Mouse (Mus musculus) embryonic facial prominence, embryonic 11.5 days (tissue): ENCODE data around the gene Fam104a. TPM values are rescaled to one million over a fixed set of nuclear protein-coding genes. Genes with fewer than 3 reads are reported as not detected.

Experiments
- ATAC-seq: fragments of 200-750 bp; cut with Nextera tagmentation; replicated peaks from 2 replicates; pipeline ENCODE4 v1.8.0; 2017; ENCODE audit warnings: low read depth; ENCODE audit not compliant: insufficient number of reproducible peaks, low FRiP score, low TSS enrichment
- DNase-seq: peaks from one replicate; pipeline ENCODE4 v3.0.0-alpha.2; 2015; ENCODE audit warnings: low spot score
- H3K27ac ChIP-seq: fragments of 300-500 bp; sonication (generic); replicated peaks from 2 replicates; pipeline ENCODE4 v1.5.1; 2014; ENCODE audit warnings: mild to moderate bottlenecking, low read depth, low read length, control low read depth
- H3K27me3 ChIP-seq: fragments of 300-500 bp; sonication (generic); 2 replicates; pipeline ENCODE4 v1.6.1; 2014; ENCODE audit warnings: mild to moderate bottlenecking, low read length, moderate library complexity, mixed read lengths; ENCODE audit not compliant: control insufficient read depth, insufficient read depth
- H3K36me3 ChIP-seq: fragments of 300-500 bp; sonication (generic); replicated peaks from 2 replicates; pipeline ENCODE4 v1.6.1; 2014; ENCODE audit warnings: low read depth, mild to moderate bottlenecking, low read length, moderate library complexity, mixed read lengths; ENCODE audit not compliant: control insufficient read depth, insufficient read depth
- H3K4me1 ChIP-seq: fragments of 300-500 bp; sonication (generic); 2 replicates; pipeline ENCODE4 v1.6.1; 2014; ENCODE audit warnings: low read length, mixed read lengths; ENCODE audit not compliant: control insufficient read depth, insufficient read depth
- H3K4me2 ChIP-seq: fragments of 300-500 bp; sonication (generic); 2 replicates; pipeline ENCODE4 v1.6.1; 2014; ENCODE audit warnings: low read depth, mild to moderate bottlenecking, control low read depth, low read length, moderate library complexity
- H3K4me3 ChIP-seq: fragments of 300-500 bp; sonication (generic); 2 replicates; pipeline ENCODE4 v1.5.1; 2014; ENCODE audit warnings: low read depth, low read length, control low read depth
- H3K9ac ChIP-seq: fragments of 300-500 bp; sonication (generic); replicated peaks from 2 replicates; pipeline ENCODE4 v1.6.1; 2014; ENCODE audit warnings: mild to moderate bottlenecking, control low read depth, low read length
- H3K9me3 ChIP-seq: fragments of 300-500 bp; sonication (generic); replicated peaks from 2 replicates; pipeline ENCODE4 v1.6.1; 2016; ENCODE audit warnings: mild to moderate bottlenecking, low read length, inconsistent platforms, mixed read lengths; ENCODE audit not compliant: control insufficient read depth
- WGBS: fragments of 180-500 bp; shearing (Covaris S2); extraction: QIAGEN DNeasy Blood & Tissue Kit; methylation state at CpG from one replicate; pipeline ENCODE4 v1.1.7; 2014; 5-methylcytosine and 5-hydroxymethylcytosine counted together
- polyA plus RNA-seq: library from polyadenylated mRNA; unstranded; fragments of >200 nt; fragmentation: Nextera tagmentation; extraction: Ambion mirVana; gene quantifications from 2 replicates; pipeline ENCODE4 v1.2.1, GENCODE M21; 2014

Gene Fam104a
- polyA plus RNA-seq, 1 experiment from 2014 or later: 52.0 TPM

- ATAC-seq (0 out of 2 replicates have a peak, but pooled peaks have one; percentile 19), DNase-seq (no peak)
- H3K4me1 ChIP-seq: no peaks in the 10 kb centered on the region
- no peak overlapping the region for H3K9ac ChIP-seq
- H3K27ac ChIP-seq: no peak overlapping the region
- no peak overlapping the region for H3K4me3 ChIP-seq
- WGBS: 58% methylated on average over 5 of the region's 5 CpGs
- H3K9me3 ChIP-seq: no peaks in the 10 kb centered on the region
- H3K4me2 ChIP-seq: no peak overlapping the region
- no peaks in the 10 kb centered on the region for H3K27me3 ChIP-seq
- peaks cover 17% of the 10 kb centered on the region for H3K36me3 ChIP-seq
Measured at GRCm38 (mm10) chr11:113697571-113697970, 13.6 kb upstream of the Fam104a start.

DNA sequence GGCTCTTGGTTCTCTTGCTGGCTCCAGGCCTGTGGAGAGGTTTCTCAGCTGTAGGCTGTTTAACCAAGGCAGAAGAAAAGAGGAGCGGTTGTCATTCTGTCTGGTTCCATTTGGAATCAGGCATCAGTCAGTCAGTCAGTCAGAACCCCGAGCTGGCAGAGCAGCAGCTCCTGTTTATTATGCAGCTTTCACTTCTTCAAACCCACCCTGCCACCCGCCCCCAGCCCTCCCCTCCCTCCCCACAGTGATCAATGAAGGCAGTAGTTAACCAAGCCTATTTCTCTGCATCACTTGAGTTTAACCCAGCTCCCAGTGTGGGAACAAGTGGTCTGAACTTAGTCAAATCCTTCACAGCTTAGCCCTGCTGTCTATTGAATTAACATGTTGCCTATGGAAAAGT lies 7.9 kb upstream of the Fam104a start:
- Histone ChIP-seq H3K9me3 (no peaks in the 10 kb centered on the region), H3K27me3 (no peaks in the 10 kb centered on the region), H3K4me1 (no peaks in the 10 kb centered on the region; the same call in 1 of the 2 replicates), H3K4me3 (no peak overlapping the region), H3K9ac (no peak overlapping the region), H3K36me3 (peaks cover 26% of the 10 kb centered on the region), H3K27ac (no peak overlapping the region), H3K4me2 (no peak overlapping the region)
- WGBS: 81% methylated on average over 3 of the region's 3 CpGs
- DNase-seq (no peak), ATAC-seq (no peak)

- ATAC-seq (no peak), DNase-seq (no peak)
- Histone ChIP-seq H3K4me2 (no peak overlapping the region), H3K27me3 (no peaks in the 10 kb centered on the region), H3K4me3 (no peak overlapping the region), H3K36me3 (peaks cover 26% of the 10 kb centered on the region), H3K27ac (no peak overlapping the region), H3K4me1 (no peaks in the 10 kb centered on the region; the same call in 1 of the 2 replicates), H3K9me3 (no peaks in the 10 kb centered on the region), H3K9ac (no peak overlapping the region)
- WGBS: 88% methylated on average over 5 of the region's 5 CpGs
Measured at GRCm38 (mm10) chr11:113691318-113691717, 7.4 kb upstream of the Fam104a start.

- H3K27ac ChIP-seq: no peak overlapping the region
- ATAC-seq: no peak
- H3K4me3 ChIP-seq: no peak overlapping the region
- no peaks in the 10 kb centered on the region for H3K9me3 ChIP-seq
- no peak overlapping the region for H3K4me2 ChIP-seq
- H3K4me1 ChIP-seq: no peaks in the 10 kb centered on the region; the same call in 1 of the 2 replicates
- DNase-seq: no peak
- no peaks in the 10 kb centered on the region for H3K27me3 ChIP-seq
- WGBS: 96% methylated on average over 12 of the region's 12 CpGs
- no peak overlapping the region for H3K9ac ChIP-seq
- H3K36me3 ChIP-seq: peaks cover 26% of the 10 kb centered on the region
Measured at GRCm38 (mm10) chr11:113690506-113690905, 6.6 kb upstream of the Fam104a start.

GRCm38 (mm10) chr11:113687031-113687430 lies 3.1 kb upstream of the Fam104a start:
- peaks cover 3% of the 10 kb centered on the region for H3K4me1 ChIP-seq
- DNase-seq (no peak), ATAC-seq (no peak)
- H3K27ac ChIP-seq: no peak overlapping the region
- no peak overlapping the region for H3K4me3 ChIP-seq
- WGBS: 71% methylated on average over 2 of the region's 2 CpGs
- H3K36me3 ChIP-seq: peaks cover 9% of the 10 kb centered on the region
- no peak overlapping the region for H3K9ac ChIP-seq
- no peaks in the 10 kb centered on the region for H3K9me3 ChIP-seq
- no peak overlapping the region for H3K4me2 ChIP-seq
- H3K27me3 ChIP-seq: no peaks in the 10 kb centered on the region

- H3K27me3 ChIP-seq: no peaks in the 10 kb centered on the region
- ATAC-seq (no peak), DNase-seq (no peak)
- peak overlapping the region; percentile 89 for H3K4me3 ChIP-seq
- H3K9ac ChIP-seq: peak overlapping the region; percentile 88
- peaks cover 7% of the 10 kb centered on the region for H3K36me3 ChIP-seq
- peak overlapping the region; percentile 58 for H3K4me2 ChIP-seq
- peaks cover 3% of the 10 kb centered on the region for H3K4me1 ChIP-seq
- peak overlapping the region; percentile 93; the same call in 1 of the 2 replicates for H3K27ac ChIP-seq
- WGBS: 42% methylated on average over 25 of the region's 25 CpGs
- H3K9me3 ChIP-seq: no peaks in the 10 kb centered on the region
Measured at GRCm38 (mm10) chr11:113684707-113685426, 912 bp upstream of the Fam104a start.

GRCm38 (mm10) chr11:113683627-113683956 lies 363 bp downstream of the Fam104a start:
- DNase-seq: no peak

DNA sequence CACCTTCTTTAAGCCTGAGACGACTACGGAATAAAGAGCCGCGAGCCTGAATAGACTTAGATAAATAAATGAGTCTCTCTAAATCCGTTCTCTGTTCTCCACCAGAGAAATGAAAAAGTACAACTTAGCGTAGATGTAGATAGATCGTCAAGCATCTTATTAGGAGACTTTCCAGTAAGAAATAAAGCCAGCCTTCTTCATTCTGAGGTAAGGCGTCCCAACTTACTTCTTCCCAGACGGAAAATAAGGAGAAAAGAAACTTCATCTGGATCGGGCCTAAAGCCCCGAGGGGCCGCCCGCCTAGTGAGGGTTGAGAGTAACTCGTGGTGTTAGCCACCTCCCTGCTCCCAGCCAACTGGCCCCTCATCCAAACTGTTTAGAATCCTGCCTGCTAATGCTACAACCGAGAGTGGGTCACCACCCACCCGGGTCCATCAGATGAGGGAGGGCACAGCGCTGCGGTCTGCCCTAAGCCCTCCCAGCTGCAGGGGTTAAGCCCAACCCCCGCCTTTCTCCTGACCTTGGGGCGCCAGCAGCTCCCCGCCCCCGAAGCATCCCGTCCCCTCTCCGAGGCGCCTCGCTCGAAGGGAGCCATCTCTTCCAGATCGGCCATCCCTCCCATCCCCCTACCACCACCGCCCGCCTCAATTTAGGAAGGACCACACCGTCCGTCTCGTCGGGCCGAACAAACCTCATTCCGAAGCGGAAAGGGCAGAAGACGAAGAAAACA lies 893 bp downstream of the Fam104a start:
- H3K4me1 ChIP-seq: peaks cover 3% of the 10 kb centered on the region

More at GRCm38 (mm10) chr11:113683627-113683956, 363 bp downstream of the Fam104a start:
- Histone ChIP-seq H3K36me3 (0 out of 2 replicates have a peak, but pooled peaks cover under 1% of the 10 kb centered on the region), H3K9ac (peak overlapping the region; percentile 88), H3K4me2 (peak overlapping the region; percentile 47), H3K9me3 (no peaks in the 10 kb centered on the region), H3K4me3 (peak overlapping the region; percentile 89), H3K27ac (peak overlapping the region; percentile 93), H3K27me3 (no peaks in the 10 kb centered on the region), H3K4me1 (peaks cover 3% of the 10 kb centered on the region)
- 1% methylated on average over 26 of the region's 38 CpGs for WGBS
- no peak; the same call in 1 of the 2 replicates for ATAC-seq

More for the DNA sequence above, 893 bp downstream of the Fam104a start:
- H3K27me3 ChIP-seq: no peaks in the 10 kb centered on the region
- H3K4me3 ChIP-seq: peak overlapping the region; percentile 89
- DNase-seq (peak; percentile 63), ATAC-seq (peak; percentile 54)
- peak overlapping the region; percentile 88 for H3K9ac ChIP-seq
- peak overlapping the region; percentile 47 for H3K4me2 ChIP-seq
- H3K9me3 ChIP-seq: no peaks in the 10 kb centered on the region
- H3K27ac ChIP-seq: peak overlapping the region; percentile 93
- WGBS: 4% methylated on average over 38 of the region's 38 CpGs
- no peaks in the 10 kb centered on the region for H3K36me3 ChIP-seq
